Mouse (Mus musculus) kidney, embryonic 14.5 days (tissue): ENCODE data around the gene Gm5269. TPM values are rescaled to one million over a fixed set of nuclear protein-coding genes. Genes with fewer than 3 reads are reported as not detected.

ENCODE experiments used
- ATAC-seq: fragments of 200-750 bp; cut with Nextera tagmentation; 2 replicates; pipeline ENCODE4 v1.8.0; 2017; ENCODE audit warnings: moderate number of reproducible peaks, mild to moderate bottlenecking, moderate TSS enrichment, moderate library complexity; ENCODE audit not compliant: low FRiP score, low TSS enrichment
- H3K27ac ChIP-seq: fragments of 300-500 bp; sonication (generic); 2 replicates; pipeline ENCODE4 v1.5.1; 2014; ENCODE audit warnings: low read depth, mild to moderate bottlenecking, low read length, moderate library complexity, mixed read lengths
- H3K27me3 ChIP-seq: fragments of 300-500 bp; sonication (generic); 2 replicates; pipeline ENCODE4 v1.6.1; 2014; ENCODE audit warnings: mild to moderate bottlenecking, low read length; ENCODE audit not compliant: control insufficient read depth, insufficient read depth
- H3K36me3 ChIP-seq: fragments of 300-500 bp; sonication (generic); 2 replicates; pipeline ENCODE4 v1.6.1; 2014; ENCODE audit warnings: low read length, mixed read lengths; ENCODE audit not compliant: control insufficient read depth, insufficient read depth
- H3K4me1 ChIP-seq: fragments of 300-500 bp; sonication (generic); 2 replicates; pipeline ENCODE4 v1.6.1; 2014; ENCODE audit warnings: low read length, mixed read lengths; ENCODE audit not compliant: control insufficient read depth, insufficient read depth
- H3K4me2 ChIP-seq: fragments of 300-500 bp; sonication (generic); replicated peaks from 2 replicates; pipeline ENCODE4 v1.6.1; 2014; ENCODE audit warnings: low read depth, mild to moderate bottlenecking, low read length
- H3K4me3 ChIP-seq: fragments of 300-500 bp; sonication (generic); 2 replicates; pipeline ENCODE4 v1.5.1; 2014; ENCODE audit warnings: mild to moderate bottlenecking, low read length
- H3K9ac ChIP-seq: fragments of 300-500 bp; sonication (generic); 2 replicates; pipeline ENCODE4 v1.6.1; 2014; ENCODE audit warnings: low read depth, mild to moderate bottlenecking, low read length, moderate library complexity
- H3K9me3 ChIP-seq: fragments of 300-500 bp; sonication (generic); 2 replicates; pipeline ENCODE4 v1.6.1; 2016; ENCODE audit warnings: low read length; ENCODE audit not compliant: control insufficient read depth
- WGBS: fragments of 180-500 bp; shearing (Covaris S2); extraction: QIAGEN DNeasy Blood & Tissue Kit; methylation state at CpG from one replicate; pipeline ENCODE4 v1.1.7; 2014; 5-methylcytosine and 5-hydroxymethylcytosine counted together
- polyA plus RNA-seq: library from polyadenylated mRNA; unstranded; fragments of >200 nt; fragmentation: Nextera tagmentation; extraction: Ambion mirVana; gene quantifications from 2 replicates; pipeline ENCODE4 v1.2.1, GENCODE M21; 2014

Gm5269 gene
- polyA plus RNA-seq, 1 experiment from 2014 or later, result not detected

DNA sequence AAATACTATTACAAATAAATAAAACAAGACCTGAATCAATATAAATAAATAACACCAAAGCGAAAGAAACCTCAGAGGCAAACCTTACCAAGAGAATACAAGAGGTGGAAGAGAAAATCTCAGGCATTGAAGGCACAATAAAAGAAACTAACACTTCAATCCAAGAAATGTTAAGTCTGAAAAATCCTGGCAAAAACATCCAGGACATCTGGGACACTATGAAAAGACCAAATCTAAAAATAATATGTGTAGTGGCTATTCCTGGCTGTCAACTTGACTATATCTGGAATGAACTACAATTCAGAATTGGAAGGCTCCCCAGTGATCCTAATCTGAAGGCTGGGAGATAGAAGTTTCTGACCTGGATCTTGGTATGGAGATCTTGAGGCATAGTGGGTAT lies 44.6 kb downstream of the Gm5269 start:
- WGBS, result 86% methylated on average over 1 of the region's 1 CpGs
- Histone ChIP-seq H3K4me1 (no peaks in the 10 kb centered on the region), H3K4me3 (no peak overlapping the region), H3K36me3 (no peaks in the 10 kb centered on the region), H3K27ac (no peak overlapping the region), H3K4me2 (no peak overlapping the region), H3K9ac (no peak overlapping the region), H3K27me3 (no peaks in the 10 kb centered on the region), H3K9me3 (no peaks in the 10 kb centered on the region)
- no peak for ATAC-seq

Other genes starting within 250 kb of the Gm5269 start
- gene Wdr75, start 95.1 kb downstream of the Gm5269 start, polyA plus RNA-seq, result 73.0 and 90.1 TPM in 2 replicates
- gene Slc40a1, start 36.2 kb upstream of the Gm5269 start, polyA plus RNA-seq, result 64.6 and 101 TPM in 2 replicates
- 3.5 and 3.6 TPM in 2 replicates for gene Dnah7b, start 176.0 kb upstream of the Gm5269 start, polyA plus RNA-seq